Mouse (Mus musculus) small intestine, adult 2 months (tissue): ENCODE results near the gene Pip5k1c. TPM values are rescaled to one million over a fixed set of nuclear protein-coding genes. Genes with fewer than 3 reads are reported as not detected.
A peak's percentile ranks its signal among the peaks of the same experiment; 100 is the strongest.

Experiments
- H3K27ac ChIP-seq: fragments of 200-500 bp; 2 replicates; pipeline ENCODE4 v1.5.1; 2012; ENCODE audit warnings: low read depth, low read length, control low read depth, inconsistent platforms; ENCODE audit not compliant: insufficient read depth
- H3K27me3 ChIP-seq: fragments of 200-500 bp; 2 replicates; pipeline ENCODE4 v1.6.1; 2012; ENCODE audit warnings: mild to moderate bottlenecking, moderate library complexity, low read length, inconsistent platforms; ENCODE audit not compliant: control insufficient read depth, insufficient read depth
- H3K36me3 ChIP-seq: fragments of 200-500 bp; 2 replicates; pipeline ENCODE4 v1.6.1; 2012; ENCODE audit warnings: mild to moderate bottlenecking, low read length, control low read depth, inconsistent platforms; ENCODE audit not compliant: control insufficient read depth, insufficient read depth
- H3K4me1 ChIP-seq: fragments of 200-500 bp; 2 replicates; pipeline ENCODE4 v1.6.1; 2012; ENCODE audit warnings: low read length, inconsistent platforms, mixed read lengths; ENCODE audit not compliant: control insufficient read depth, insufficient read depth, insufficient read length
- H3K4me3 ChIP-seq: fragments of 200-500 bp; 2 replicates; pipeline ENCODE4 v1.5.1; 2012; ENCODE audit warnings: low read depth, mild to moderate bottlenecking, control low read depth, inconsistent platforms, low read length, moderate library complexity
- CTCF ChIP-seq: fragments of 200-500 bp; IDR thresholded peaks from 2 replicates; pipeline ENCODE4 v1.5.1; 2012; ENCODE audit warnings: low read depth, mild to moderate bottlenecking, control low read depth, inconsistent platforms, low read length, moderate library complexity, mixed read lengths; ENCODE audit not compliant: insufficient replicate concordance, insufficient read length; ENCODE audit errors: extremely low read depth
- POLR2A ChIP-seq: fragments of 200-500 bp; IDR thresholded peaks from 2 replicates; pipeline ENCODE4 v1.6.1; 2012; ENCODE audit warnings: low read depth, mild to moderate bottlenecking, control low read depth, inconsistent platforms, low read length, moderate library complexity
- WGBS: fragments of 180-500 bp; shearing (Covaris S2); methylation state at CpG from one replicate; pipeline ENCODE4 v1.1.7; 2018; 5-methylcytosine and 5-hydroxymethylcytosine counted together
- polyA plus RNA-seq: library from polyadenylated mRNA; depleted of rRNA; stranded (reverse); fragments of >200 nt; gene quantifications from 2 replicates; pipeline ENCODE4 v1.2.3, GENCODE M21; 2012

Gene Pip5k1c
- polyA plus RNA-seq, 1 experiment = 50.8 TPM

DNA sequence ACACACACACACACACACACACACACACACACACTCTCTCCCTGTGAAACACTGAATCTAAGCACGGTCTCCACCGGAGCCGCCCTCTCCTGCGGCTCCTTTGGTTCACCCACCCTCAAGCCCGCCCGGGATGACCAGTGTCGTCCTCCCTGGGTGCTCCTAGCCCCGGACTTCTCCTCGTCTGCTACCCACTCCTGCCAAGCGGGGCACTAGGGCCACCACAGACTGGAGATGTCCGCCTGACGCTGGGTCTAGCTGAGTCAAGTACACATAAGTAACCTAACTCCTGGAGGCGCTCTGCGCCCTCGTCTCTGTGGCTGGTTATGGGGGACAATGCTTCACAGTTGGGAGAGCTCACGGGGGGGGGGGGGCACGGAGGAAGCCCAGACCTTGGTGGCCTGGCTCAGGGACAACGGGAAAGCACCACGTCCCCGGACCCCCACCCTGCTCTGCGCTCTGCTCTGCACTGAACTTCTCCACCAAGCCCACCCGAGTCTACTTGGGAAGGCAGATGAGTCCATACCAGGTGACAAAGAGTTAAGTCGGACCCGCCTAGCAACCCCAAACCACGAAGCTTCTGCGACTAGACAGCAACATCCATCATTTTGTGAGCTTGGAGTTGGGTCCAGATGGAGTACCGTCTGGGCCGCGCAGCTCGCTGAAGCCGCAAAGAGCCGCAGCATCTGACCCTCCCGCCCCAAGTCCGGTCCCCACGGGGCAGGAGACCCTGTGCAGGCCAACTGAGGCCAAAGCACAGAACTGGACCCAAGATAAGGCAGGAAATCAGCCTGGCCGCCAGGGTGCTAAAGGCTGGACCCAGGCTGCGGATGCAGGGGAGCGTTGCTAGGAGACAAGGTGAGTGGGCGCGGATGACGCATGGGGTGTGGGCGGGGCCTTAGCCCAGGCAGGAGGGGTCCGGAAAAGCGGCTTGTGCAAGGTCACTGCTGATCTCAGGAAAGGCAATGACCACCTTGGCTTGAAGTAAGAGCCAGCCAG lies 40.0 kb upstream of the Pip5k1c start, which contains the start of gene Matk:
Gene Matk (plus strand): TSS at position 512 of the 996 bp plus-strand sequence.
- 13% methylated on average over 44 of the region's 44 CpGs for WGBS
- no peaks in the 10 kb centered on the region; the same call in 1 of the 2 replicates for H3K36me3 ChIP-seq
- no peak within 1 kb of the TSS for H3K4me3 ChIP-seq
- H3K27ac ChIP-seq = no peak within 1 kb of the TSS
- peaks cover 22% of the 10 kb centered on the region for H3K27me3 ChIP-seq
- peaks cover 31% of the 10 kb centered on the region for H3K4me1 ChIP-seq
- TF ChIP-seq CTCF (no peak), POLR2A (no peak)

DNA sequence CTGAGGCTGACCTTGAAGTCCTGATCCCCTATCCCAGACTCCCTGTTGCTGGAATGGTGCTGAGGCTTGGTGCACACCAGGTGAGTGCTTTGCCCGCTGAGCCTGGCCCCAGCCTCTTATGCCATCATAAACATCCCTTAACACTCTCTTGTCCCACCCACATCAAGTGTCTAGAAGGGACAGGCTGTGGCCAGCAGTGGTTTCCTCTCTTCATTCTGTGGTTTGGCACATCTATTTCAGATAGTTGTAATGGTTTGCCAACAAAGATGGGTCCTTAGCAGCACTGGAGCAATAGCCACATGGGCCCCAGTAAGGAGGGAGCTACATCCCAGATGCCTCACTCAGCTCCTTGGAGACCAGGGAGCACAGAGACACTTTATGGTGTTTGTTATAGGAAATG lies 37.9 kb upstream of the Pip5k1c start:
- H3K27me3 ChIP-seq = peaks cover 22% of the 10 kb centered on the region
- peaks cover 10% of the 10 kb centered on the region for H3K4me1 ChIP-seq
- 42% methylated on average over 1 of the region's 1 CpGs for WGBS
- no peak overlapping the region for H3K4me3 ChIP-seq
- TF ChIP-seq CTCF (no peak), POLR2A (no peak)
- H3K27ac ChIP-seq = no peak overlapping the region
- H3K36me3 ChIP-seq = no peaks in the 10 kb centered on the region

DNA sequence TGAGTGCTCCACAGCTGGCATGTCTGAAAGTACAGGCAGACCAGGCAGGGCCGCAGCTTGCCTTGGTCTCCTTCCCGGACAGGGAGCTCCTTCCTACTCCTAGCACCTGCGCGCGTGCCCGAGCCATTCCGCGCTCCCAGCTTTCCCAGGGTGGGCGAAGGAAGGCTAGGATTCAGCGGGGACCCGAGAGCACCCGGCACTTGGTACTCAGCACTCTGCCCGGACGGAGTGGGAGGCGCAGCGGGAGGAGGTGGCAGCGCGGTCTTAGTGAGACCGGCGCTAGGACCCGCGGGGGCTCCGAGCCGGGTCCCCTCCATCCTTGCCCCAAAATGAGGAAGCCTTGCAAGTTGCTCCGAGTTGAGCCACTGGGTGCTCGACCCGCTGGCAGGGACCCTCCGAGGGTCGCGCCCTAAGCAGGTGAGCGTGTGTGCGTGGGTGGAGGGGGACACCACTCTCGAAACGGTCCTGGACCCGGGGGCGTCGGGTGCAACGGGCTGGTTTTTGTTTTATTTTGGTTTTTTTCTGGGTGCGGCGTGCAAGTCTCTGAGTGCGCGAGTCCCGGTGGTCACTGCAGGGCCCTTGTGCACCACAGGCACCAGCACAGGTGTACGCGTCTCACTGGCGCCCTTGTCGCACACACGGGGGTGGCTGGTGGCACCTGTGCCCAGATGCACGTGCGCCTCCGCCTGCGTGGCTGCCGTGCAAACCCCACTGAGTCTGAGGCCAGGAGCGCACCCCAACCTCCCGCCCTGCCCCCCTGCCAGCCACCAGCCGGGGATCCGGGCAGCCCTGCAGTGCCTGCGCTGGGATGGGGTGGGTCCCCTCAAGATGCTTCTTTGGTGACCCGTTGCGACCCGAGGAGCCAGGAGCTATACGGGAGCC lies 35.4 kb upstream of the Pip5k1c start:
- 1% methylated on average over 62 of the region's 62 CpGs for WGBS
- no peak overlapping the region for H3K27ac ChIP-seq
- H3K36me3 ChIP-seq = no peaks in the 10 kb centered on the region
- peak overlapping the region; percentile 52 for H3K4me3 ChIP-seq
- peaks cover 18% of the 10 kb centered on the region for H3K27me3 ChIP-seq
- peaks cover 2% of the 10 kb centered on the region; the same call in 1 of the 2 replicates for H3K4me1 ChIP-seq
- TF ChIP-seq CTCF = no peak
- 0 out of 2 replicates have a peak, but pooled peaks have one; percentile 24 for TF ChIP-seq POLR2A

DNA sequence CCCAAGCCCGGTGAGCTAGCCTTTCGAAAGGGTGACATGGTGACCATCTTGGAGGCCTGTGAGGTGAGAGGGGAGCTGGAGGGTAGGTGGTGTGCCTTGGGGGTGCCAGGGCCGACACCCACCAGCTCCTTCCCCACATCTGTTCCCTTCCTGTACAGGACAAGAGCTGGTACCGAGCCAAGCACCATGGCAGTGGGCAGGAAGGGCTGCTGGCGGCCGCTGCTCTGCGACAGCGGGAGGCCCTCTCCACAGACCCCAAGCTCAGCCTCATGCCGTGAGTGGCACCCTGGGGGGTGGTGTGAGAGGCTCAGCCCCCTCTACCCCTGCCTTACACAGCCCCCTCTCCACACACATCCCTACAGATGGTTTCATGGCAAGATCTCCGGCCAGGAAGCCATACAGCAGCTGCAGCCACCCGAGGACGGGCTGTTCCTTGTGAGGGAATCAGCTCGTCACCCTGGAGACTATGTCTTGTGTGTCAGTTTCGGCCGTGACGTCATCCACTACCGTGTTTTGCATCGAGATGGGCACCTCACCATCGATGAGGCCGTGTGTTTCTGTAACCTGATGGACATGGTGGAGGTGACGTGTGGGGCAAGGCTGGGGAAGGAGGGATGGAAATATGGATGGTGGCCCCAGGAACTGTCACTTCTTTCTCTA lies 33.4 kb upstream of the Pip5k1c start:
- WGBS = 46% methylated on average over 21 of the region's 21 CpGs
- peaks cover 2% of the 10 kb centered on the region; the same call in 1 of the 2 replicates for H3K4me1 ChIP-seq
- TF ChIP-seq CTCF (no peak), POLR2A (no peak)
- H3K27me3 ChIP-seq = peaks cover 7% of the 10 kb centered on the region
- no peak overlapping the region for H3K4me3 ChIP-seq
- peaks cover 3% of the 10 kb centered on the region; the same call in 1 of the 2 replicates for H3K36me3 ChIP-seq
- H3K27ac ChIP-seq = no peak overlapping the region

DNA sequence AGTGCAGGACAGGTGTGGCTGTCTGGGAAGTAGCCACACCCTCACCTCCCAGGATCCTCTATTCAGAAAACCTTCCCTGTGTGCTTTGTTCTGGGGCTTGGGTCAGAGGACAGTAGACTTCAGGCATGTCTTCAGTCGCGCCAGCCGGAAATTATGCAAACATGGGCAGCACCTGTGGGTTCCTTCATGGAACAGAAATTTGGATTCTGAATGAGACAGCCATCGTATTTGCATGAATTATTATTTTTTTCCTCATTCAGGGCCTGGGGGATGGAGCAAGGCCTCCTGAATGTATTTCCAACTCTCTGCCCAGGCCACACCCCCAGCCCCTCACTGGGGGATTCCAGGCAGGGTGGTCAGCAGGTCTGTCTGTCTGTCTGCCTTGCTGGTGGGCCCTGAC lies 31.7 kb upstream of the Pip5k1c start:
- Histone ChIP-seq H3K4me1 (peaks cover 4% of the 10 kb centered on the region; the same call in 1 of the 2 replicates), H3K4me3 (no peak overlapping the region), H3K36me3 (peaks cover 4% of the 10 kb centered on the region; the same call in 1 of the 2 replicates), H3K27me3 (peaks cover 7% of the 10 kb centered on the region), H3K27ac (no peak overlapping the region)
- no peak for TF ChIP-seq POLR2A
- no peak for TF ChIP-seq CTCF
- WGBS = 90% methylated on average over 4 of the region's 4 CpGs

DNA sequence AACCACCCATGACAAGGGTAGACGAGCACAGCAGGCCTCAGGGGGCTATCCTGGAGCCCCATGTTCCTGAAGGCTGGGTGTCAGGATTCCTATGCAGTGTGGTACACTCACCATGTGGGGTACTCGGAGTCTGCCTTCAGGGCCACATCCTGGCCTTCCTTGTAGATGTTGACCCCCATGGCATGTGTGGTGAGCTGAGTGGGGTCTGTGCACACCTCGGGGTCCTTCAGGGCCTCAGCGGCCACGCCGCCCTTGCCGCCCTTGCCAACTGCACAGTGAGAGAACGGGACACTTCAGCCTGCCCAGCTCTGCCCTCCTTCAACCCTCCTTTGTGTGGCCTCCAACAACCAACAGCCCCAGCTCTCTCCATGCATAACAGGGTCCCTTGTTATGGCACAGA lies 27.2 kb upstream of the Pip5k1c start:
- WGBS = 98% methylated on average over 8 of the region's 8 CpGs
- Histone ChIP-seq H3K36me3 (peaks cover 4% of the 10 kb centered on the region; the same call in 1 of the 2 replicates), H3K4me1 (peaks cover 12% of the 10 kb centered on the region), H3K27me3 (no peaks in the 10 kb centered on the region), H3K4me3 (no peak overlapping the region), H3K27ac (no peak overlapping the region)
- TF ChIP-seq POLR2A (no peak), CTCF (no peak)
